Mouse (Mus musculus) forebrain, embryonic 15.5 days (tissue): ENCODE measurements around the gene Ank. TPM values are rescaled to one million over a fixed set of nuclear protein-coding genes. Genes with fewer than 3 reads are reported as not detected.

Source experiments
- ATAC-seq: fragments of 200-750 bp; cut with Nextera tagmentation; replicated peaks from 2 replicates; pipeline ENCODE4 v1.8.0; 2017; ENCODE audit warnings: mild to moderate bottlenecking, moderate TSS enrichment, moderate library complexity
- H3K27ac ChIP-seq: fragments of 300-500 bp; sonication (generic); replicated peaks from 2 replicates; pipeline ENCODE4 v1.5.1; 2015; ENCODE audit warnings: mild to moderate bottlenecking, inconsistent platforms
- H3K27me3 ChIP-seq: fragments of 300-500 bp; sonication (generic); 2 replicates; pipeline ENCODE4 v1.6.1; 2015; ENCODE audit warnings: inconsistent platforms
- H3K36me3 ChIP-seq: fragments of 300-500 bp; sonication (generic); 2 replicates; pipeline ENCODE4 v1.6.1; 2015; ENCODE audit warnings: mild to moderate bottlenecking, inconsistent platforms
- H3K4me1 ChIP-seq: fragments of 300-500 bp; sonication (generic); 2 replicates; pipeline ENCODE4 v1.6.1; 2015; ENCODE audit warnings: inconsistent platforms
- H3K4me2 ChIP-seq: fragments of 300-500 bp; sonication (generic); replicated peaks from 2 replicates; pipeline ENCODE4 v1.6.1; 2015; ENCODE audit warnings: mild to moderate bottlenecking, inconsistent platforms
- H3K4me3 ChIP-seq: fragments of 300-500 bp; sonication (generic); 2 replicates; pipeline ENCODE4 v1.5.1; 2015; ENCODE audit warnings: mild to moderate bottlenecking, inconsistent platforms
- H3K9ac ChIP-seq: fragments of 300-500 bp; sonication (generic); replicated peaks from 2 replicates; pipeline ENCODE4 v1.6.1; 2015; ENCODE audit warnings: mild to moderate bottlenecking, inconsistent platforms
- H3K9me3 ChIP-seq: fragments of 300-500 bp; sonication (generic); 2 replicates; pipeline ENCODE4 v1.6.1; 2016; ENCODE audit warnings: inconsistent platforms
- WGBS: fragments of 180-500 bp; shearing (Covaris S2); methylation state at CpG from one replicate; pipeline ENCODE4 v1.1.7; 2015; ENCODE audit warnings: mixed read lengths; 5-methylcytosine and 5-hydroxymethylcytosine counted together
- polyA plus RNA-seq: library from polyadenylated mRNA; unstranded; fragments of >200 nt; fragmentation: Nextera tagmentation; extraction: Ambion mirVana; gene quantifications from 2 replicates; pipeline ENCODE4 v1.2.1, GENCODE M21; 2015

Ank gene
- polyA plus RNA-seq, 1 experiment from 2014 or later, result 16.7 TPM

DNA sequence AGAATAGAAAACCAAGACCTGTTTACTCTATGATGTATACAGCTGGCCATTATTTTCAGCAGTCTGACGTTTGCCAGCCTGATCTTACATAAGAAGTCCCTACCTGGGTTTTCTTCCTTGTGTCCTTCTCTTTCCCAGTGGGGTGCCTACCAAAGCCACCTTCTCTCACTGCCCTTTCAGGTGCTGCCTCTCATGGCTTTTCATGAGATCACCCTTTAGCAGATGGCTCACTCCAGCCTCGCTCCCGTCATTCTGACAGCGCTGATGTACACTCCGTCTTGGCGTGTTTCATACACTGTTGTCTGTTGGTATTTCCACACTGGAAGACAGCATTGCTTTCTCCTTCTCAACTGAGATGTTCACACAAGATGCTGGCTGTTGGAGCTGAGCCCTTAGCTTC lies 117.1 kb downstream of the Ank start:
- Histone ChIP-seq H3K36me3 (peaks cover 6% of the 10 kb centered on the region; the same call in 1 of the 2 replicates), H3K27me3 (no peaks in the 10 kb centered on the region), H3K4me1 (peaks cover 16% of the 10 kb centered on the region), H3K9ac (no peak overlapping the region), H3K9me3 (no peaks in the 10 kb centered on the region), H3K4me2 (no peak overlapping the region), H3K27ac (no peak overlapping the region), H3K4me3 (no peak overlapping the region)
- no peak for ATAC-seq
- 91% methylated on average over 6 of the region's 6 CpGs for WGBS

DNA sequence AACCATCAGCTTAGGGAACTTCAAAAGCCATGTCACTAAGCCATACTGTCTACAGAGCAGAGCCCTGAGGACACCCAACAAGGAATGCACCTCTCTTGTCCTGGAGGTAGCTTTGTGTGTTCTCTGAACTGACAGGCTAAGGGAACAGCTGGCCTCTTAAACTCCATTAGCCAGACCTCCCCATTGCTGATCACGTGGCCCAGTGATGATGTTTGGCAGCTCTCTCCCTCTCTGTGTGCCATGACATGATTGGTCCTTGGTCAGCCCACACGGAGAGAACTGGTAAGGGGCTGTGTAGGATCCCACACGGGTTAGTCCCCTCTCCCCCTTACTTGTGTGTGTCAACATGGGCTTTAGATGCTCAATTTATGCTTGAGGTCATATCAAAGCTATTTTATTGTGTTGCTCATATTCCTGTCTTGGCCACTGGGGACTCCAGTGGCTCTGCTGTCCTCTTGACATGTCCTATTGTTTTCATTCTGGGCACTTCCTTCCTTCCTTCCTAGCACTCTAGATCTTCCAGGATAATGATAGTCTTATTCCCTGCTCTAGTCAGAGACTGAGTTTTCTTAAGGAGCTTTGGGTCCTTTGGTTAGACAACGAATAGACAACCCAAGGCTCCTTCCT lies 119.1 kb downstream of the Ank start:
- H3K27me3 ChIP-seq, result no peaks in the 10 kb centered on the region
- WGBS, result 82% methylated on average over 4 of the region's 4 CpGs
- no peak overlapping the region for H3K27ac ChIP-seq
- H3K9me3 ChIP-seq, result no peaks in the 10 kb centered on the region
- peaks cover 18% of the 10 kb centered on the region for H3K4me1 ChIP-seq
- ATAC-seq, result no peak
- peaks cover 13% of the 10 kb centered on the region for H3K36me3 ChIP-seq
- H3K4me2 ChIP-seq, result no peak overlapping the region
- H3K4me3 ChIP-seq, result no peak overlapping the region
- H3K9ac ChIP-seq, result no peak overlapping the region

DNA sequence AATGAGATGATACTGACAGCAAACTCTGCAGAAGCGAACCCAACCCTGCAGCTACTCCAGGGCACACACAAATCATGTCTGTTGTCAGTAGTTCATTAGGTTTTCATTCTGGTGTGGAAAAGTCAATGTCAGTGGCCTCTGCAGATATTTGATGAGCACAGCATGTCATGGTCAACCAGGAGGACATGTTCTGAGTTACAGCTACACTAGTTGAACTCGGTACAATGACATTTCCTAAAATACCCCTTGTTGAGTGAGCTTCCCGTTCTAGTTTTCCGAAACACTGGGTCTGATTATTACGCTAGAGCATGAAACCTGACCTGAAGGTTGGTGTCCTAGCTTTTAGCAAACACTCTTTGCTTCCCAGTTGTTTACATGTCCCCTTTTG lies 119.6 kb downstream of the Ank start:
- Histone ChIP-seq H3K9me3 (no peaks in the 10 kb centered on the region), H3K36me3 (peaks cover 16% of the 10 kb centered on the region), H3K27me3 (no peaks in the 10 kb centered on the region), H3K4me1 (peaks cover 18% of the 10 kb centered on the region), H3K27ac (no peak overlapping the region), H3K4me2 (no peak overlapping the region), H3K9ac (no peak overlapping the region), H3K4me3 (no peak overlapping the region)
- WGBS, result 96% methylated on average over 5 of the region's 5 CpGs
- no peak for ATAC-seq

DNA sequence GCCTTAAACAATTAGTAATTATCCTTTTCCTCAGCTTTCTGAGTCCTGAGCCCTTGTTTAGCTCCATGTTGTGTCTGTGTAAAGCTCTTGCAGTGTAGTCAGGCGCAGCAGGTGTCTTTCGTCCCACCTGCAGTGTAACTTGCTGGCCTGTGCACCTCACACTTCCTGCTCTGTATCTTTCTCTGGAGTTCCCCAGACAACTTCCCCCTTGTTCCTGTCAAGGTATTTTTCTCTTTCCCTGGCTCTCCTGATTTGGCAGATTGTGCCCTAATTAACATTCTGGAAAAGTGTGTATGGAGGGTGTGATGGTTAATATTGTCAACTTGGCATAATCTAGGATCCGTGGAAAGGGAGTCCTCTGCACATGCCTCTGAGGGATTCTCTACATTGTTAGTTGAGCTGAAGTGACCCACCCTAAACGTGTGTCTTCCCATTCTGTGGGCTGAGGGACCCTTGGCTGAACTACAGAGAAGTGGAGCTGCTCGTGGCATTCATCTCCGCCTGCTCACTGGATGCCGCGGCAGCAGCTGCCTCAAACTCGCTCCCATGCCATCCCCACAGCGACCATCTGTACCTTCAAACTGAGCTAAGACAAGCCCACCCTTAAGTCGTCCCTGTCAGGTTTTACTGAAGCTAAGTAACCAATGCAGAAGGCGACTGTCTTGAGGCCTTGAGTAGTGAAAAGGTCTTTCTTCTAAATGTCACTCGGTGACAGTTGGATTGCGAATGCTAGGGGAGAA lies 121.8 kb downstream of the Ank start:
- H3K36me3 ChIP-seq, result peaks cover 22% of the 10 kb centered on the region
- 64% methylated on average over 14 of the region's 14 CpGs for WGBS
- peak; percentile 24; the same call in 1 of the 2 replicates for ATAC-seq

DNA sequence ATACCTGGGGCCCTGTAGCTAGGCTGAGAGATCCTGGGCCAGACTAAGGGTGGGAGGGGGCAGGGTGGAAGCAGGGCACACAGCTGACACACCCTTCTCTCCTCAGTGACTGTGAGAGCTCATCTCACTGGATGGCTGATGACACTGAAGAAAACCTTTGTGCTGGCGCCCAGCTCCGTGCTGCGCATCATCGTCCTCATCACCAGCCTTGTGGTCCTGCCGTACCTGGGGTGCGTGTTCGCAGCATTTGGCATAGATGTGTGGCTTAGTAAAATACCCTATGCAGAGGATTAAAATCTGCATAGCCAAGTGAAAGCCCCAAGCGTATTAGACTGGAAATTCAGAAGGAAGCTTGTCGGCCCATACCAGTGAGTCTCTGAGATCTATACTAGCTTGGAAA lies 124.3 kb downstream of the Ank start:
- H3K36me3 ChIP-seq, result peaks cover 33% of the 10 kb centered on the region
- 96% methylated on average over 9 of the region's 9 CpGs for WGBS
- no peak for ATAC-seq
- H3K9me3 ChIP-seq, result no peaks in the 10 kb centered on the region
- no peak overlapping the region for H3K4me3 ChIP-seq
- H3K9ac ChIP-seq, result no peak overlapping the region
- H3K27ac ChIP-seq, result no peak overlapping the region
- H3K27me3 ChIP-seq, result no peaks in the 10 kb centered on the region
- H3K4me1 ChIP-seq, result peaks cover 12% of the 10 kb centered on the region
- no peak overlapping the region for H3K4me2 ChIP-seq

More for the DNA sequence above, 121.8 kb downstream of the Ank start:
- H3K27ac ChIP-seq, result 0 out of 2 replicates have a peak overlapping the region, but pooled peaks have one; percentile 0
- H3K4me3 ChIP-seq, result no peak overlapping the region
- no peaks in the 10 kb centered on the region for H3K9me3 ChIP-seq
- H3K4me1 ChIP-seq, result peaks cover 9% of the 10 kb centered on the region
- H3K4me2 ChIP-seq, result no peak overlapping the region
- no peak overlapping the region for H3K9ac ChIP-seq
- H3K27me3 ChIP-seq, result no peaks in the 10 kb centered on the region

DNA sequence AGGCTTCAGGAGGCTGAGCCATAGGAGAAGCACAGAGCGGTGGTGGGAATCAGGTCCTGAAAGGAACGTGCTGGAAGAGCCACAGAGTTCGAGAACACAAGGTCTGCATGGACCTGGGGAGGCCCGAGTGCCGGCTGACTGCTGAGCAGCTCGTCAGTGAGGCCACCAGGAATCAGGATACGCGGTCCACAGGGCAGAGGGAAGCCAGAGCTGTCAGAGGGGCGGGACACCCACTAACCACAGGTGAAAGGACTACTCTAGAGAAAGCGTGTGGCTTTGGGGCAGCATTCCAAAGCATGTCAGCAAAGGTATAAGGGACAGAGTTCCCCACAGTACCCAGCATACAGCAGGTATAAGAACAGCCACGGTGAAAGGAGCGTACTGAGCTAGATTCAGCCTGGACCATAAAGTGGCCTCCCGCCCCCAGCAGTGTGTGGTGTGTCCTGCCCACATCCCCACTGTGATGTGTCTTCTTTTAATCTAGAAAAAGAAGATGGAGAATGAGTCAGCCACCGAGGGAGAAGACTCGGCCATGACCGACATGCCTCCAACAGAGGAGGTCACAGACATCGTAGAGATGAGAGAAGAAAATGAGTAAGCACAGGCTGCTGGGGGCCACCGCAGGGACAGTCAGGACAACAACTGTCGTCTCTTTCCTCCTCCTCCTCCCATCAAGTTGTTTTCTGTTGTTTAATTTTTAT lies 126.3 kb downstream of the Ank start:
- 90% methylated on average over 19 of the region's 19 CpGs for WGBS
- Histone ChIP-seq H3K9ac (no peak overlapping the region), H3K9me3 (no peaks in the 10 kb centered on the region), H3K4me3 (no peak overlapping the region), H3K36me3 (peaks cover 33% of the 10 kb centered on the region), H3K27me3 (no peaks in the 10 kb centered on the region), H3K4me1 (peaks cover 12% of the 10 kb centered on the region), H3K27ac (no peak overlapping the region), H3K4me2 (no peak overlapping the region)
- ATAC-seq, result no peak

DNA sequence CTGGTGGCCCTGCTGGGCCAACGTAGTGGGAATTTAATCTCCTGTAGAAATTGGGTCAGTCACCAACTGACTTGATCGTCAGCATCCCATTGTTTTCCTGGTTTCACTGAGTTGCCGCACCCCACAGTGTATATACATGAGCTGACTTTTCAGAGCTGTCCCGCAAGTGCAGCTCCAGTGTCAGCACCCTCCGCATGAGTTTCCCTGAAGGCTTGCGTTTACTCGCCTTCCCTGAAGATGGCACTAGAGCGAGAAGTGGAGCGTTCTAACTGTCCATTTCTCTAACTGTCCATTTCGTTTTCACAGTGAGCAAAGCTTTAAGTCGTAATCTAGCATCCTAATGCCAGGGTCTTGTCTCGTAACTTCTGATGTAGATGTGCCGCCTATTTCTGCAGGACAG lies 127.2 kb downstream of the Ank start:
- H3K9me3 ChIP-seq, result no peaks in the 10 kb centered on the region
- H3K27ac ChIP-seq, result no peak overlapping the region
- no peak overlapping the region for H3K4me3 ChIP-seq
- no peaks in the 10 kb centered on the region for H3K27me3 ChIP-seq
- H3K4me1 ChIP-seq, result peaks cover 4% of the 10 kb centered on the region; the same call in 1 of the 2 replicates
- WGBS, result 76% methylated on average over 13 of the region's 13 CpGs
- no peak overlapping the region for H3K9ac ChIP-seq
- H3K36me3 ChIP-seq, result peaks cover 33% of the 10 kb centered on the region
- no peak for ATAC-seq
- H3K4me2 ChIP-seq, result no peak overlapping the region

DNA sequence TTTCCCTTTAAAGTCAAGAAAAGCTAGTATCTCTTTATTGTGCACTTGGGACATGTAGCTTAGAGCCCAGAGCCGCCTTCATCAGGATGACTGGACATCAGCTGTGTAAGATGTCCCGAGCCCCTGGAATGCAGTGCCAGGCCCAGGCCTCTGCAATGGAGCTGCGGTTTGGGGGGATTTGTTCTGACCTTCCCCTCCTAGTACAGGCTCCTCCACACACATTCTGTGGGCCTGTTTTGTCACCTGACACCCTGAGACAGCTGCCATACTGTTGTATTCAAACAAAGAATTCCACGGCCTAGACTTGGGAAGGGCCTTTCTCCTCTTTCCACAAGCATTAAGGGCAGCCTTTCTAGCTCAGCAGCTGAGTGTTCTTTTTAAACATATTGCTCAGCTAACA lies 128.5 kb downstream of the Ank start:
- Histone ChIP-seq H3K36me3 (peaks cover 30% of the 10 kb centered on the region), H3K4me2 (no peak overlapping the region), H3K9me3 (no peaks in the 10 kb centered on the region), H3K27ac (no peak overlapping the region), H3K4me3 (no peak overlapping the region), H3K4me1 (0 out of 2 replicates have a peak, but pooled peaks cover 4% of the 10 kb centered on the region), H3K27me3 (no peaks in the 10 kb centered on the region), H3K9ac (no peak overlapping the region)
- WGBS, result 29% methylated on average over 4 of the region's 4 CpGs
- ATAC-seq, result peak; percentile 42; the same call in 1 of the 2 replicates

DNA sequence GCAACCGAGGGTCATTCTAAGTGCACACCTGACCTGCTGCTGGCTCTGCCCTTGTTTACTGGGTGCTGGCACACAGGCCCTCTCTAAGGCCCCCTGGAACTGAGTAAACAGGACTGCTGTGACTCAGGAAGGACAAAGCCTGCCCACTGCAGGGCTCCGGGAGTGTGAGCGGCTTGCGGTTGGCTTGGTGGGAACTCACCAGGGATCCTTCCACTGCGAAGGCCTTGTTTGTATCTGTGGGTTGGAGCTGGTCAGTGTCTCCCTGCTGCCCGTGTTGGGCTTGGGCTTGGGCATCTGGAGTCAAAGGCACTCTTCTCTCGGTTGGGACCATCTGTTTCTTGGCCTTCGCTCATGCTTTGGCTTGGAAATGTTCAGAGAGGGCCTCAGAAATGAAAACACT lies 129.1 kb downstream of the Ank start:
- H3K4me1 ChIP-seq, result 0 out of 2 replicates have a peak, but pooled peaks cover 4% of the 10 kb centered on the region
- ATAC-seq, result no peak
- no peaks in the 10 kb centered on the region for H3K9me3 ChIP-seq
- peaks cover 27% of the 10 kb centered on the region for H3K36me3 ChIP-seq
- H3K27ac ChIP-seq, result no peak overlapping the region
- 38% methylated on average over 8 of the region's 8 CpGs for WGBS
- no peak overlapping the region for H3K4me2 ChIP-seq
- no peak overlapping the region for H3K9ac ChIP-seq
- H3K27me3 ChIP-seq, result no peaks in the 10 kb centered on the region
- no peak overlapping the region for H3K4me3 ChIP-seq

DNA sequence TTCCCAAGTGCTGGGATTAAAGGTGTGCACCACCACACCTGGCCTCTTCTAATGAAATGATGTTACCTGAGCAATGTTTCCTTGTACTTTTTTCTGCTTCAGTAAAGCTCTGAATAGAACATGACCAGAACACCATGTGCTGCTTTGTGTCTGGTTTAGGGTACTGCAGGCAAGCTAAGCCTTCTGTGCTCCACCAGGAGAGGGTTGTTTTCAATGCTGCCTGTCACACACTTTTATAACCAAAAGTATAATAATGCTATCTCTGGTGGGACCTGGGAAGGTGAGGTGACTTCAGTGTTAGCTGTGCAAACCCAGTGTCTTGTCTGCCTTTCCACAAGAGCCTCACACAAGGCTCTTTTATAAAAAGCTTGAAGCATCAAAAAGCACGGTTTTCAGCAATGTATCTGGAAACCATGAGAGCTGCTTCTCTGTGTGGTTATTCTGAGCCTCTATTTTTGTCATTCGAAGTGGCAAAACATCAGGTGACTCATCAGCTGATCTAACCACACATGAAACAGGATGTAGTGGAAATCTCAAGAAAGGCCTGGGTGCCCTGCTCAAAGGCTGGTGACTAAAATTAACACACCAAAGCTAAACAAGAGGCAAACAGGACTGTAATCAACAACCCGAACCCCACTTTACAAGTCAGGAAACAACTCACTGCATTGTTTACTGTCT lies 130.1 kb downstream of the Ank start:
- Histone ChIP-seq H3K27me3 (no peaks in the 10 kb centered on the region), H3K9ac (no peak overlapping the region), H3K4me1 (0 out of 2 replicates have a peak, but pooled peaks cover 4% of the 10 kb centered on the region), H3K4me3 (no peak overlapping the region), H3K27ac (no peak overlapping the region), H3K9me3 (no peaks in the 10 kb centered on the region), H3K36me3 (peaks cover 29% of the 10 kb centered on the region), H3K4me2 (no peak overlapping the region)
- ATAC-seq, result no peak
- 72% methylated on average over 3 of the region's 3 CpGs for WGBS

DNA sequence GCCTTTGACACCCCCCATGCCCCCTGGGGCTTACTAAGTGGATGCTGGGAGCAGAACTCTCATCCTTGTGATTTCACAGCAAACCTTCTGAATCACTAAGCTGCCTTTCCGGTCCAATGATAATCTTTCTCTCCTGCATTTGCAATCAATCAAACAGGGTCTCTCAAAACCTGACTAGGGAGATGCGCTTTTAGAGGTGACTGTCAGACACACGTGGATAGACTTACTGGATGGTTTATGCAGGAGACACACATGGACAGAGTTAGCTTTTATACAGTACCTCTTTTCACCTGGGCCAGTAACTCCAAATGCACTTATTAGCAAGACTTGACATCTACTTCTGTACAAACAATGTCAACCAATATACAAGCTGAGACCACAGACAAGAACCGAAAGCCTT lies 131.0 kb downstream of the Ank start:
- H3K9me3 ChIP-seq, result no peaks in the 10 kb centered on the region
- ATAC-seq, result no peak
- no peak overlapping the region for H3K27ac ChIP-seq
- H3K4me2 ChIP-seq, result no peak overlapping the region
- no peaks in the 10 kb centered on the region for H3K27me3 ChIP-seq
- no peak overlapping the region for H3K4me3 ChIP-seq
- peaks cover 25% of the 10 kb centered on the region for H3K36me3 ChIP-seq
- H3K9ac ChIP-seq, result no peak overlapping the region
- WGBS, result 86% methylated on average over 4 of the region's 4 CpGs
- 0 out of 2 replicates have a peak, but pooled peaks cover 4% of the 10 kb centered on the region for H3K4me1 ChIP-seq
